Mouse (Mus musculus): ENCODE measurements around the gene Gm428. TPM values are rescaled to one million over a fixed set of nuclear protein-coding genes. Genes with fewer than 3 reads are reported as not detected.
"Not testable (repeated sequence)": the region's sequence is repeated elsewhere in the genome, so short reads cannot be mapped to it uniquely, and the experiment has no call there.

The Gm428 gene
- not detected in 2 replicates for polyA plus RNA-seq (2014; fragmentation: Nextera tagmentation; extraction: Ambion mirVana)

DNA sequence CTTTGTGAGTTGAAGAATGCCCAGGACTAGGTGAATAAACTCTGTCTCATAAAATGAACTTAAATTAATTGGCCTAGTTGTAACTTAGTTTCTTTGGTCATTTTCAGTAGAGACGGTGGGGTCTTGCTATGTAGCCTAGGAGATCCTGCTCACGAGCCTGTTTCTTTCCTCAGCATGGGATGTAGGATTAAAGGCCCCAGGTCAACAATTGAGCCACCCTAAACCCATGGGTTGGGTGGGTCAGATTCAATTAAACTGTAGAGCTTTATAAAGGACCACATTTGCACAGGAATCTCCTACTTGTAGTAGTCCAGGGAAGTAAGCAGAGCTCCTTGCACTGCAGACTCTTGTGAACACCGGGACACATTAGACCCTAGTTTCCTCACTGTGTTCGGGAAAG, at the start of gene Gm428:
Gene Gm428, plus strand, starts transcription at position 301 of the 400 bp plus-strand sequence.
- H3K27me3 ChIP-seq (ENCODE audit: control insufficient read depth, insufficient read depth, low read length); H3K27ac ChIP-seq (ENCODE audit: low read depth, low read length); ATAC-seq (replicated peaks; ENCODE audit: insufficient number of reproducible peaks, low FRiP score, low TSS enrichment); H3K9ac ChIP-seq (ENCODE audit: low read depth, low read length); H3K4me1 ChIP-seq (ENCODE audit: control insufficient read depth, insufficient read depth, low read length); H3K9me3 ChIP-seq (replicated peaks; ENCODE audit: control insufficient read depth, low read length); H3K4me2 ChIP-seq; H3K4me3 ChIP-seq (ENCODE audit: low read depth, low read length); H3K36me3 ChIP-seq (ENCODE audit: control insufficient read depth, insufficient read depth, low read length): not testable (repeated sequence)
- WGBS (ENCODE audit: insufficient replicate concordance) = no CpG with 5 or more reads among the region's 4 CpGs

DNA sequence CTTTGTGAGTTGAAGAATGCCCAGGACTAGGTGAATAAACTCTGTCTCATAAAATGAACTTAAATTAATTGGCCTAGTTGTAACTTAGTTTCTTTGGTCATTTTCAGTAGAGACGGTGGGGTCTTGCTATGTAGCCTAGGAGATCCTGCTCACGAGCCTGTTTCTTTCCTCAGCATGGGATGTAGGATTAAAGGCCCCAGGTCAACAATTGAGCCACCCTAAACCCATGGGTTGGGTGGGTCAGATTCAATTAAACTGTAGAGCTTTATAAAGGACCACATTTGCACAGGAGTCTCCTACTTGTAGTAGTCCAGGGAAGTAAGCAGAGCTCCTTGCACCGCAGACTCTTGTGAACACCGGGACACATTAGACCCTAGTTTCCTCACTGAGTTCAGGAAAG, 45.5 kb upstream of the Gm428 start, which contains the start of gene Gm11236:
Gene Gm11236, plus strand, starts transcription at position 301 of the 400 bp plus-strand sequence.
- H3K36me3 ChIP-seq (ENCODE audit: control insufficient read depth, insufficient read depth, low read length); H3K27me3 ChIP-seq (ENCODE audit: control insufficient read depth, insufficient read depth, low read length); H3K4me2 ChIP-seq; ATAC-seq (replicated peaks; ENCODE audit: insufficient number of reproducible peaks, low FRiP score, low TSS enrichment); H3K9me3 ChIP-seq (replicated peaks; ENCODE audit: control insufficient read depth, low read length); H3K27ac ChIP-seq (ENCODE audit: low read depth, low read length); H3K4me3 ChIP-seq (ENCODE audit: low read depth, low read length); H3K4me1 ChIP-seq (ENCODE audit: control insufficient read depth, insufficient read depth, low read length); H3K9ac ChIP-seq (ENCODE audit: low read depth, low read length): not testable (repeated sequence)
- no CpG with 5 or more reads among the region's 4 CpGs for WGBS (ENCODE audit: insufficient replicate concordance)

DNA sequence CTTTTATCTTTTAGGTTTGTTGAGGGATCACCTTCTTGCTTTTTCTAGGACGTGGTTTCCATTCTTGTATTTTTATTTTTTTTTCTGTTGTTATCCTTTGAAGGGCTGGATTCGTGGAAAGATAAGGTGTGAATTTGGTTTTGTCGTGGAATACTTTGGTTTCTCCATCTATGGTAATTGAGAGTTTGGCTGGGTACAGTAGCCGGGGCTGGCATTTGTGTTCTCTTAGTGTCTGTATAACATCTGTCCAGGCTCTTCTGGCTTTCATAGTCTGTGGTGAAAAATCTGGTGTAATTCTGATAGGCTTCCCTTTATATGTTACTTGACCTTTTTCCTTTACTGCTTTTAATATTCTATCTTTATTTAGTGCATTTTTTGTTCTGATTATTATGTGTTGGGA, 21.5 kb upstream of the Gm428 start:
- H3K36me3 ChIP-seq (ENCODE audit: control insufficient read depth, insufficient read depth, low read length); ATAC-seq (replicated peaks; ENCODE audit: insufficient number of reproducible peaks, low FRiP score, low TSS enrichment); H3K4me1 ChIP-seq (ENCODE audit: control insufficient read depth, insufficient read depth, low read length); H3K9me3 ChIP-seq (replicated peaks; ENCODE audit: control insufficient read depth, low read length); H3K4me3 ChIP-seq (ENCODE audit: low read depth, low read length); H3K9ac ChIP-seq (ENCODE audit: low read depth, low read length); H3K27ac ChIP-seq (ENCODE audit: low read depth, low read length); H3K27me3 ChIP-seq (ENCODE audit: control insufficient read depth, insufficient read depth, low read length); H3K4me2 ChIP-seq: not testable (repeated sequence)
- 79% methylated on average over 4 of the region's 4 CpGs for WGBS (ENCODE audit: insufficient replicate concordance)

DNA sequence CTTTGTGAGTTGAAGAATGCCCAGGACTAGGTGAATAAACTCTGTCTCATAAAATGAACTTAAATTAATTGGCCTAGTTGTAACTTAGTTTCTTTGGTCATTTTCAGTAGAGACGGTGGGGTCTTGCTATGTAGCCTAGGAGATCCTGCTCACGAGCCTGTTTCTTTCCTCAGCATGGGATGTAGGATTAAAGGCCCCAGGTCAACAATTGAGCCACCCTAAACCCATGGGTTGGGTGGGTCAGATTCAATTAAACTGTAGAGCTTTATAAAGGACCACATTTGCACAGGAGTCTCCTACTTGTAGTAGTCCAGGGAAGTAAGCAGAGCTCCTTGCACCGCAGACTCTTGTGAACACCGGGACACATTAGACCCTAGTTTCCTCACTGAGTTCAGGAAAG, 15.3 kb upstream of the Gm428 start, which contains the start of gene Gm11239:
Gene Gm11239, plus strand, starts transcription at position 301 of the 400 bp plus-strand sequence.
- ATAC-seq (replicated peaks; ENCODE audit: insufficient number of reproducible peaks, low FRiP score, low TSS enrichment); H3K27me3 ChIP-seq (ENCODE audit: control insufficient read depth, insufficient read depth, low read length); H3K4me1 ChIP-seq (ENCODE audit: control insufficient read depth, insufficient read depth, low read length); H3K9ac ChIP-seq (ENCODE audit: low read depth, low read length); H3K4me2 ChIP-seq; H3K9me3 ChIP-seq (replicated peaks; ENCODE audit: control insufficient read depth, low read length); H3K27ac ChIP-seq (ENCODE audit: low read depth, low read length); H3K4me3 ChIP-seq (ENCODE audit: low read depth, low read length); H3K36me3 ChIP-seq (ENCODE audit: control insufficient read depth, insufficient read depth, low read length): not testable (repeated sequence)
- WGBS (ENCODE audit: insufficient replicate concordance) = no CpG with 5 or more reads among the region's 4 CpGs

- Histone ChIP-seq H3K4me3 (ENCODE audit: low read depth, low read length) (no peak overlapping the region), H3K4me2 (no peak overlapping the region), H3K9ac (ENCODE audit: low read depth, low read length) (no peak overlapping the region), H3K4me1 (ENCODE audit: control insufficient read depth, insufficient read depth, low read length) (no peaks in the 10 kb centered on the region), H3K36me3 (ENCODE audit: control insufficient read depth, insufficient read depth, low read length) (no peaks in the 10 kb centered on the region), H3K27ac (ENCODE audit: low read depth, low read length) (no peak overlapping the region), H3K27me3 (ENCODE audit: control insufficient read depth, insufficient read depth, low read length) (no peaks in the 10 kb centered on the region), H3K9me3 (replicated peaks; ENCODE audit: control insufficient read depth, low read length) (no peaks in the 10 kb centered on the region)
- ATAC-seq (replicated peaks; ENCODE audit: insufficient number of reproducible peaks, low FRiP score, low TSS enrichment) = no peak
- WGBS (ENCODE audit: insufficient replicate concordance) = 83% methylated on average over 1 of the region's 1 CpGs
Measured at GRCm38 (mm10) chr4:73718761-73719160, 35.4 kb downstream of the Gm428 start.

GRCm38 (mm10) chr4:73719819-73720218, 36.5 kb downstream of the Gm428 start:
- Histone ChIP-seq H3K36me3 (ENCODE audit: control insufficient read depth, insufficient read depth, low read length) (no peaks in the 10 kb centered on the region), H3K27ac (ENCODE audit: low read depth, low read length) (no peak overlapping the region), H3K9me3 (replicated peaks; ENCODE audit: control insufficient read depth, low read length) (no peaks in the 10 kb centered on the region), H3K4me2 (no peak overlapping the region), H3K9ac (ENCODE audit: low read depth, low read length) (no peak overlapping the region), H3K4me3 (ENCODE audit: low read depth, low read length) (no peak overlapping the region), H3K27me3 (ENCODE audit: control insufficient read depth, insufficient read depth, low read length) (no peaks in the 10 kb centered on the region), H3K4me1 (ENCODE audit: control insufficient read depth, insufficient read depth, low read length) (no peaks in the 10 kb centered on the region)
- ATAC-seq (replicated peaks; ENCODE audit: insufficient number of reproducible peaks, low FRiP score, low TSS enrichment) = no peak

Other genes with a start within 250 kb of the Gm428 start
- not detected in 2 replicates for gene Gm11238, start 75.6 kb upstream of the Gm428 start, polyA plus RNA-seq (2014; fragmentation: Nextera tagmentation; extraction: Ambion mirVana)
- gene Gm11237, start 60.5 kb upstream of the Gm428 start, polyA plus RNA-seq (2014; fragmentation: Nextera tagmentation; extraction: Ambion mirVana) = not detected in 2 replicates
- gene Gm11236, start 45.4 kb upstream of the Gm428 start, polyA plus RNA-seq (2014; fragmentation: Nextera tagmentation; extraction: Ambion mirVana) = not detected in 2 replicates
- gene Gm11239, start 15.2 kb upstream of the Gm428 start, polyA plus RNA-seq (2014; fragmentation: Nextera tagmentation; extraction: Ambion mirVana) = not detected in 2 replicates
- gene Rasef, start 107.5 kb downstream of the Gm428 start, polyA plus RNA-seq (2014; fragmentation: Nextera tagmentation; extraction: Ambion mirVana) = 1.2 and 1.7 TPM in 2 replicates
- gene Gm11758, start 192.8 kb downstream of the Gm428 start, polyA plus RNA-seq (2014; fragmentation: Nextera tagmentation; extraction: Ambion mirVana) = not detected in 2 replicates
- not detected in 2 replicates for gene Gm11757, start 207.6 kb downstream of the Gm428 start, polyA plus RNA-seq (2014; fragmentation: Nextera tagmentation; extraction: Ambion mirVana)
- not detected in 2 replicates for gene Gm13871, start 222.4 kb downstream of the Gm428 start, polyA plus RNA-seq (2014; fragmentation: Nextera tagmentation; extraction: Ambion mirVana)
- not detected in 2 replicates for gene Gm11756, start 237.2 kb downstream of the Gm428 start, polyA plus RNA-seq (2014; fragmentation: Nextera tagmentation; extraction: Ambion mirVana)

All from heart, embryonic 11.5 days (tissue).